Mouse (Mus musculus) left cerebral cortex, adult 8-10 months (tissue): ENCODE data around the gene Dok1. TPM values are rescaled to one million over a fixed set of nuclear protein-coding genes. Genes with fewer than 3 reads are reported as not detected.

Experiments used
- DNase-seq, 2 experiments: peaks; one replicate each; pipeline ENCODE4 v3.0.0; 2022; ENCODE audit warnings: low spot score in 2 of 2
- total RNA-seq, 4 experiments: library from RNA; stranded (reverse); gene quantifications; 2 replicates each; pipeline ENCODE4 v1.2.4; 2022

Dok1 gene
- total RNA-seq = 1 to 10 TPM; 2.1 to 3.7 (median 2.9) TPM

DNA sequence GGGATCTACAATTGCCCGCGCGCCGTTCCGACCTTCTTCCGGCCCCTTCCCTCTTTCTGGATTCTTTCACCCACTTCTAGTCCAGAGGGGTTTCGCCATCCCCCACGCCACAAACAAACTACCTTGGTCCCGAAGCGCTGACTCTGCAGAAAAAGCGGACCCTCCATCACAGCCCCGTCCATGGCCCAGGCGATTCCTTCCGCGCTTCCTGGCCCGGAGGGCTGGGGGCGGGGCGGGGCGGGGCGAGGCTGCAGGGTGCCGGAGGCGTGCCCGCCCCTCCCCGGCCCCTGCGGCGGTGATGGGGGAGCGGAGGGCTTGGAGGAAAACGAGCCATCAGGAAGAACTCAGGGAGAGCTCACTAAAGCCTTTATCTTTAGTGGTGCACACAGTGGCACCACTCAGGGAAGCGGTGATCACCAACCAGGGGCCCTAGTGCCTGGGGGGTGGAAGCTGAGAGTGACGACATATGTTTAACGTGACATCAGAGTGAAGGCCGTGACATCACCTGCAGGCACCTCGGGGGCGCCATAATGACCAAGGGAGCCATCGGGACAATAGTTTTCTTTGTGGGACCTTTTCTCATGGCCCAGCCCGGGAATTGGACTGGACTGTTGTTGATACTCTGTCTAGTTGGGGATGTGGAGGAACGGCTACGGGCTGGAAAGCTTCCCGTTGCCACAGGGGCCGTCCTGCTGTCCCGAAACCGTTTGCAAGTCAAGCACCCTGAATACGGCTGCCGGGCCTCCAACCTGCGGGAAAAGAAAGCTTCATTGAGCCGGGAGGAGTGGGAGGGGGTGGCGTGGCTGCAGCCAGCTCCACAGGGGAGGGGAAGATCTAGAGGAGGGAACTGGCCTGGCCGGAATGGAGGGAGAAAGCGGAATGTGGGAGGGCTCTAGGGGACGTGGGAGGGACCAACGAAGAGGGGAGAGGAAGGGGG, at the start of gene Dok1, which contains the start of gene Loxl3:
Dok1 (minus strand) TSS at position 223 of the 937 bp plus-strand sequence.
Loxl3 (plus strand) TSS at position 925 of the 937 bp plus-strand sequence.
- DNase-seq = no peak

DNA sequence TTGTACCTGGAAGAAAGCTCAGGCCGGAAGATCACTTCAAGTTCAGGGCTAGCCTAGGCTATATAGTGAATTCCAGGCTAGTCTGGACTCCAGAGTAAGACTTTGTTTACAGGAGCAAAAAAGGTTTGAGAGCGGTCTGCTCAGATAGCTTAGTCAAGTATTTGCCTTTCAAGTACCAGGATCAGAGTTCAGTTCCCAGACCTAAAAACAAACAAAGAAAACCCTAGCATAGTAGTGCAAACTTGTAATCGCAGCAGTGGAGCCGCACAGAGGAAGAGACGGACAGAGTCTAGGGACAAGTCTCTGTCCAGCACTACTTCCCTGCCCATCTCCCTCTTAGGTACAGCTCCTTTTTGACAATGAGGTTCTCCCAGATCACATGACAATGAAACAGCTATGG, 46.9 kb upstream of the Dok1 start:
- no peak for DNase-seq

DNA sequence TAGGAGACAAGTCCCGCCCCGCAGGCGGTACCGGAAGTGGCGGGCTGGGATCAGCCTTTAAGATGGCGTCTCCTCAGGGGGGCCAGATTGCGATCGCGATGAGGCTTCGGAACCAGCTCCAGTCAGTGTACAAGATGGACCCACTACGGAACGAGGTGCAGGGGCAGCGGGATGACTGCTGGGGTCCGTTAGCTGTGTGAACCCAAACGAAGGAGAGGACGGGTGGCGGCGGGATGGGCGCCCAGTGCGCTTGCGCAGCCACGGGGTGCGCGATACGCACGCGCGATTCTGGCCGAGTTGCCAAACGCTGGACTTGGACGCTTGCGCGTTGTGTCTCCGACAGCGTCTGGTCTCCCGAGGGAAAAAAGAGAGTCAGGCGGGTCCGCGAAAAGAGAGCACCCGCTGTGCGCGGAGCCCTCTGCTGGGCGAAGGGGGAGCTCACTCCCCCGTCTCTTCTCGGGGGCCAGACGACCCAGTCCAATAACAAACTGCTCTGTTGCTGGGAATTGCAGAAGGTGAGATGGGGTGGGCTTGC, 45.1 kb upstream of the Dok1 start:
- DNase-seq = peak; percentile 97 to 100

DNA sequence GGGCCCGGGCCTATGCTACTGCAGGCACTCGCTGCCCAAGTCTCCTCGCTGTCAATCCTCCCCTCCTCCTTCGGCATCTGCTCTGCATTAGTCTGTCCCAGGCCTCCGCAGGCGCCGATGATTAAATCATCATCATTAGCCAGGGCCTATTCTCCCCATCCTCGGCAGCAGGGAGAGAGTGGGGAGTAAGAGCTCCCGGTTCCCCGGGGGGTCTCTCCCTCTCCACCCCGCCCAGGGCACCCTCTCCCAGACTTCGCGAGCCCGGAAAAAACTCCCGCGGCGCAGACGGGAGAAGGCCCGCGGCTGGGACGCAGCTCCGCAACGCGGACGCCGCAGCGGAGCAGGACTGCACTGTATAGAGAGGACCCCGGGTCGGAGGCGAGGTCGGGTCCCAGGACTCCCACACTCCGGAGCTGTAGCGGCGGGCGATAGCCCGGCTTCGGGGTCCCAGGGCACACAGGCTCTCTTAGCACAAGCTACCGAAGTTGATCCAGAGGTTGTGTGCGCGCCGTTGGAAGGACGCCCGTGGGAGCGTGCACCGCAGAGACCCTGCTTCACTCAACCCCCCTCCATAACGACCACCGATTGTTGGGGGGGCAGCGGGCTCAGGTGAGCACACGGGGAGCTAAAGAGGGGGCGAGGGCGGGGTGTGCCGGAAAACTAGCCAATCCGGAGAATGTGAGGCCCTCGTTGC, 44.5 kb upstream of the Dok1 start, which contains the start of gene Pcgf1:
Pcgf1 (plus strand) TSS at position 240 of the 694 bp plus-strand sequence.
- peak in 1 of 2 experiments; percentile 48 for DNase-seq

DNA sequence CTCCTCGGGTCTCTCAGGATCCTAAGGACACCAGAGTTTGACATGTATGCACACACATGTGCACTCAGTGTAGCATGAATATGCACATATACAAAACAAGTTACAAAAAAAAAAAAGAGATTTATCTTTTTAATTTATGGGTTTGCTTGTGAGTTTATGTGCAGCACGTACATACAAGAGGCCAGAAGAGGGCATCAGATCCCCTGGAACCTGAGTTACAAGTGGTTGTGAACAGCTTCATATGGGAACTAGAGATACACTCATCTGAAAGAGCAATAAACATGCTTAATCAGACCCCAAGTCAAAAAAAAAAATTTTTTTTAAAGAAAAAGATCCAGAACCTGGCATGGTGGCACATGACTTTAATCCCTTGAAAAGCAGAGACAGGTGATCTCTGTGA, 41.7 kb upstream of the Dok1 start:
- no peak for DNase-seq

DNA sequence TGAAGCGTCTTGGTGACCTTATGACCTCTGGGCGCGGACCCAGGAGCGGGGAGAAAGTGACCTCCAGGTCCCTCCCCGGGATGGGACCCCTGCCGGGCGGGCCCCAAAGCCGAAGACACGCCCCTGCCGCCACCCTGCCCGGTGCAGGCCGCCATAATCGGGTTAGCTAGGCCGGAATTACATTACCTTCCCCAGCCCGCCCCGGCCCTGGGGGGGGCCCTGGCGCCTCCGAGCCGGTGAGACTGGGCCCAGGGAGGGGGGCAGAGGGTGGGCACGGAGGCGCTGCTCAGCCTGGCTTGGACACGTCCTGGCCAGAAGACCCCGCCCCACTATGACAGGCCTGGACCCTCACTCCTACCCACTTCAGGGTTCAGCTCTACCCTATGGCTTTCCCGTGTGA, 37.9 kb upstream of the Dok1 start:
- DNase-seq = no peak

DNA sequence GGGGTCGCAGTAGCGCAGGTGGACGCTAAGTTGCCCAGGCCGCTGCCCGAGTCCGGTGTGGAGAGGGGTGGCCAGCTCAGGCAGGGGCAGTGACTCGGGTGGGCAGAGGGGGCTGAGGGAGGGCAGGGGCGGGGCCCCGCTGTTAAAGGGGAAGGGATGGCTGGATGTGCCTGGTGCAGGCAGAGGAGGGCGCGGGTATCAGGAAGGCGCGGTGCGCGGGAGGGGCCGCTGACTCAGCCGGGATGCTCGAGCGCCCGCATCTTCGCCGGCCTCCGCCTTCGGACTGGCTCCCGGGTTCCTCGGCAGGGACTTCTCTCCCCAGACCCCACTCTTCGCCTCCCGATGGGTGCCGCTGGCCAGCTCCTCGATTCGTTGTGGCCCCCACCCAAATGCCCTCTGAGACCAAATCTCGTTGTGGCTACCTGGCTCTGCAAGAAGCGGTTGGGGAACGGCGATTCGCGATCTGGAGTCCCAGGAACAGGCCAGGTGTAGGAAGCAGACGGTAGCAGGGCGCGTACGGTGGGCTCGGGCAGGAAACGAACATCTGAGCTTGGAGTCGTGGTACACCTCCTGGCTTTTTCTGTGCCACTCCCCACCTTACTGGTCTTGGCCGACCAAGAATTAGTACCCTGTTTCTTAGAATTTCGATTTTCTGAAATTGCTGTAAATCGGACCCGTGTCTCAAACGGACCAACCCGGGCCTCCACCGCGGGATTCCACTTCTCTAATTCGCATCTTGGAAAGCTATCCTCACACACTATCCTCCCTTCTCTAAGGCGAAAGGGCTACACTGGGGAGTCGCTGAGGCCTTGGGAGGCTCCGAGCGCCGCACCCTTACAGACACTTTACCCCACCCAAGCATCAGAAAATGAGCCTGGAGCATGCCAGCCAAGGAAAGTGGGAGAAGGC, 37.3 kb upstream of the Dok1 start:
- DNase-seq = peak in 1 of 2 experiments; percentile 43

DNA sequence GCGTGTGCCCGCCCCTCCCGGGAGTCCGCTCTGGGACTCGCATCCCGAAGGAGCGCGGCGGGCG, 36.8 kb upstream of the Dok1 start, which contains the start of gene Tlx2:
Tlx2 (minus strand) TSS at position 47 of the 64 bp plus-strand sequence.
- no peak for DNase-seq

DNA sequence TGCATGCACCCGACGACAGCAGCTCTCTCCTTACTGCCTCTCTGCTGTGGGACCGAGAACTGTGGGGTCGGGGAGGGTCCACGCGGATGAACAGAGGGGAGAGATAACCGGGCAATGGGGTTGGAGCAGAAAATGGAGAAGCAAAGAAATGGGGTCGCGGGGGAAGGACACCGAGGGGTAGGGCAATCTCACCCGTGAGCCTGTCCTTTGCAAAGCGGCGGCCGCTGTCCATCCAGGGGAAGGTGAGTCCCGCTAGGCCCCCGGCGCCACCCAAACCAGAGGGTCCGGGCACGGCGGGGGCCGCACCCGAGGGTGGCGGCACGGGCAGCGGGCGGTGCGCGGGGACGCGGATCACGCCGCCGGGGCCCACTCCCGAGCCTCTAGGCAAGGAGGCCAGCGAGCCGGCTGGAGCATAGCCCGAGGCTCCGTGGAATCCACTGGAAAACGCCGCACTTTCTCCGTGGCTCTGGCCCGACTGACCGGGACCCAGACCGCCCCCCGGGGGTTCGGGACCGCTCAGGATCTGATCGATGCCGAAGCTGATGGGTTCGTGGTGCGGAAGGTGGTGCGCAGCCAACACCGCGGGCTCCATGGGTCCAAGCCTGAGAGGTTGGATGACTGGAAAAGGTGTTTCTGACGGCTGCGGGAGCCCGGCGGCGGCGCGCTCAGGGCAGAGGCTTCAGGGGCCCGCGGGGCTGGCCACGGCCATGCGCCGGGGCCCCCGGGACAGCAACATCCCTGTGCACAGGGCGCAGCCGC, 36.4 kb upstream of the Dok1 start:
- no peak for DNase-seq

DNA sequence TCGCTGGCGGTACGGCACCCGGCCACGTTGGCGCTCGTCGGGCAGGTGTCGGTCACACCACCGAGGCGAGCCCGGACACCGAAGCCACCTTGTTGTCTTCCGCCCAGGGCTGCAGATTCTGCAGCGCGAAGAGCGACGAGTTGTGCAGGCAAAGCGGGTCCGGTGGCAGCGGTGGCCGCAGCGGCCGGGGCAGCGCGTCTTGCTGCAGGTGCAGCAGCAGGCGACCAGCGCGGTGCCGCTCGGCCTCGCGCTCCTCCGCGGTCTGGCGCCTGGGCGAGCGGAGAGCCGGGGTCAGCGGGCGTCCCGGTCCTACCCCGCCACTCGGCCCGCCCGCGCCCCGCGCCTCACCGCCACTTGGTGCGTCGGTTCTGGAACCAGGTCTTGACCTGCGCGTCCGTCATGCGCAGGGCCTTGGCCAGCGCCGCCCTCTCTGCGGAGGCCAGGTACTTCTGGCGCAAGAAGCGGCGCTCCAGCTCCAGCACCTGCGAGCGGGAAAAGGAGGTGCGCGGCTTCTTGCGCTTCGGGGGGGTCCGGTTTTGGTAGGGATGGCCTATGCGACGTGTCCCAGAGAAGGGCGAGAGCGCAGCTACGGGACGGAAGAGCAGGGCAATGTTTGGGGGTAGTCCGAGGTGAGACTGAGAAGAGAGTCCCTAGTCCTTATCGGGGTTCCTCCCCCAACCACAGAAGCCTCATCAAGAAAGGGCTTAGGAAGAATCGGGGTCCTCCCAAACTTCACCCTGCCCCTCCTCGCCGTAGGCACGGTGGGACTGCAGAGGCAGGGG, 35.6 kb upstream of the Dok1 start:
- no peak for DNase-seq

DNA sequence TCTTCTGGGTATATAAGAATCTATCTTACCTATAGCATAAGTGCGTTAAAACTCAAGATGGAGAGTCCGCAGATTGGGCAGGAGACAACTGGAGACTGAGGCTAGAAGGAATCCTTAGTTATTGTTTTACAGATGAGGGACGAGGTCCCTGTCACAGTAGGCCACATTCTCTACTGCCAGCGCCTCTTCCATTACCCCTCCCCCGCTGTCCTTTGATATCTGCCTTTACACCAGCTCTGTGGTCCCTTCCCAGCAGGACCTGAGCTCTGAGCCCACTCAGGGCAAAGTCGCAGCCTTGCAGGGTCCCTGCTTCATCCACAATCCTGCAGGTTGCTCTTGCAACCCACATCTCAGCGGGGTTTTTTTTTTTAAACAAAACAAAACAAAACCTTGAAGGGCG, 35.0 kb upstream of the Dok1 start:
- DNase-seq = no peak

DNA sequence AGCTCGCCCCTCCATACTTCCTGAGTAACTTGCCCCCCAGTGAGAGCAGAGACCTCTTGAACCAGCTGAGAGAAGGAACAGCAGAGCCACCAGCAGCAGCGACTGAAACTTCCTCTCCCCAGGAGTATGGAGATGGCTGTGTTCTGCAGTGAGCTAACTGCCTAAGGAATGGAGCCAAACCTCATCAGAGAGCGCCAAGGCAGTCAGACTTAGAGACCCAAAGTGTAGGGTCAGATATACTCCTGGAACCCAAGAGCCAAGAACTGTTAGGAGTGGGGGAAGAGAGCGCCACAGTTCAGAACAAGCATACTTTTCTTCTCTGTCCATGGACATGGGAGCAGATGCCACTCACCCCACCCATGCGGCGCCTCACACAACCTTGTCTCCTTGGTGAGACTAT, 33.2 kb upstream of the Dok1 start:
- no peak for DNase-seq

DNA sequence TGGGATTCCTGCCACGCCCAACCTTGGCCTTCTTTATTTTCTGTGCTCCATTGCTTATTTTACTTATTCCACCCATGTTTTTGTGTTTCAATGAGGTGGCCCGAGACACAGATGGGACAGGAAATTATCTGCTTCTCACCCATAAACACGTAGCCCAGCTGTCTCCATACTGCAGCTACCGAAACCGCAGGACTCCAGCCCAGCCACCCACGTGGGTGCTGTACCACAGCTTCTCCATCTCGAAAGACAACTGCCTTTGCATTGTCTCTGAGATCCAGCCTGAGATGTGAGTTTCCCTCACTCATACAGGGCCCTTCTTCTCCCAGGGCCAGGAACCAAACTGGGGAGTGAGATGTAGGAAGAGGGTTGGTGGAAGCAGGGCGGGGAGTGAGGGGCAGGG, 32.7 kb upstream of the Dok1 start:
- no peak for DNase-seq

DNA sequence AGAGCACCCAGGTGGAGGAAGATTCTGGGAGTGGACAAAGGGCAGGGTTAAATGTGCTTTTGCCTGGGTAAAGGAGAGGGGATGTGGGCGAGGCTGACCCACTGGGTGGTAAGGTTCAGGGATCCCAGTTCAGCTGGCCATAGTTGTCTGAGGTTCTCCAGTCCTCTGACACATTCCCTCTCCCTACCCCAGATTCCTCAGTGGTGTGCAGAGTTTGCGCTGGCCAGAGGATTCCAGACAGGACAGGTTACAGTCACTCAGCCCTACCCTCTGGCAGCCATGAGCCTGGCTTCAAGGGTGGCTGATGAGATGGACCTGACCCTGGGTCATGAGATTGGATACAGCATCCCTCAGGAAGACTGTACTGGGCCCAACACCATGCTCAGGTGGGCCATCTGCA, 25.5 kb upstream of the Dok1 start:
- DNase-seq = no peak

DNA sequence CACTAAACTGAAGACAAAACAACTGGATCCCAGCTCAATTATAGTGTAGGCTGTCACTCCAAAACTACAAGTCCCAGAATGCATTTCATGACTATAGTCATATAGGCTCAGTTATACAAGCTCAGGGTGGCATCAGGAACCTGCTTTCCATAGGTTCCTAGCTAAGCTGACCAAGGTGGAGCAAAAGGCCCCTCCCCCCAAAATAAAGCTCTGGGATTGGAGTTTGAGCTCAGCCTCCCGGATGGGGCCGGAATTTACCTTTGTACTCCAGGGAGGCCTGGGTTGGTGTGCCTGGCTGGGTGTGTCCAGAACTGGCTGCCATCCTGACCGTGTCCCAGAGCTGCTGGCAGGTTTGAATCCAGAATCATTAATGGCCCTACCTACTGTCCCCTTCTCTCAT, 24.5 kb upstream of the Dok1 start, which contains the start of gene Dqx1:
Dqx1 (plus strand) TSS at position 55 of the 400 bp plus-strand sequence.
- DNase-seq = no peak

DNA sequence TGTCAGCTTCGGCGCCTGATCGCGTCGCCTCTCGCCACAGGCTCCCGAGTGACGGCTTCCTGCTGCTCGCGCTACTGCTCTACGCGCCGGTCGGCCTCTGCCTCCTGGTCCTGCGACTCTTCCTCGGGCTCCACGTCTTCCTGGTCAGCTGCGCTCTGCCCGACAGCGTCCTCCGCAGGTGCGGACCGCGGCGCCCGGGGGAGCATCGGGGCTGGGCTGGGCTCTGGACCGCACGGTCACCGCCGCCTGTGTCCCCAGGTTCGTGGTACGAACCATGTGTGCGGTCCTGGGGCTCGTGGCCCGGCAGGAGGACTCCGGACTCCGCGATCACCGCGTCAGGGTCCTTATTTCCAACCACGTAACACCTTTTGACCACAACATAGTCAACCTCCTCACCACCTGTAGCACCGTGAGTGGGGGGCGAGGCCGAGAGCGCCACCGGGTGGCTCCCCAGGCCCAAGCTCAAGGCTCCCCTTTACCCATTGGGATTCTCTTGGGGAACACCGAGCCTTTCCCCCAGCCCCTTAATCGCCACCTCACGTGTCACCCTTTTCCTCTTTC, 21.7 kb upstream of the Dok1 start, which contains the start of gene Htra2:
Htra2 (minus strand) TSS at position 403 of the 561 bp plus-strand sequence.
- DNase-seq = peak in 1 of 2 experiments; percentile 32

DNA sequence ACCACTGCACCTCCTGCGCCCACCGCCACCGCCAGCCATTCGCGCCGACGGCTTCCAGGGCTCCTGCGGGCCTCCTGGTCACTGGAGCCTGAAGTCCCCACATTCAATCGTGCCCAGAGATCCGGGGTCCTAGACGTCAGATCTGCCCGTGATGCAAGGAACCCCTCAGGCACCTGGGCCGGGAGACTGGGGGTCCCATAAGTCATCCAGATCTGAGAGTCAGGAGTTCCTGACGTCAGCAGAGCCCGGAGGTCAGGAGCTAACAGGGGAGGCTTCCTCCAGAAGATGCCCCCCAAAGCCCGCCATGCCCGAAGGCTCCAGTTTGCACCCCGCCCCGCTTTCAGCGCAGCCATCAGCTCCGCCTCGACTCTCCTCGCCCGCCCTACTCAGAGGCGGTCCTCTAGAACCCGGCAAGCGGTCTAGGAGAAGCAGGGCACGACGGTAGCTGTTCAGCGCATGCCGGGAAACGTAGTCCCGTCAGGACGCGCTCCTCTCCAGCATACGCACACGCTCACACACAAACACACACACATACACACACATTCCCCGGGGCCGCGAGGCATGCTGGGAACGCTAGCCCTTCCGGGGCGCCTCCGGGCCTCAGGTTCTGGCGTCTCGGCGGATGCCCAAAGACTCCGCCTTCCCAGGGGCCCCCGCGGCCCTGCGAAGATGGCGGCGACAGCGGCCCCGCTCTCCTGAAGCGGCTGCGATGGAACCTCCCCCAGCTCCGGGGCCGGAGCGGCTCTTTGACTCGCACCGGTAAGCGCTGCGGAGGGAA, 21.0 kb upstream of the Dok1 start, which contains the start of gene Aup1:
Aup1 (plus strand) TSS at position 448 of the 778 bp plus-strand sequence.
- DNase-seq = peak; percentile 92 to 98

DNA sequence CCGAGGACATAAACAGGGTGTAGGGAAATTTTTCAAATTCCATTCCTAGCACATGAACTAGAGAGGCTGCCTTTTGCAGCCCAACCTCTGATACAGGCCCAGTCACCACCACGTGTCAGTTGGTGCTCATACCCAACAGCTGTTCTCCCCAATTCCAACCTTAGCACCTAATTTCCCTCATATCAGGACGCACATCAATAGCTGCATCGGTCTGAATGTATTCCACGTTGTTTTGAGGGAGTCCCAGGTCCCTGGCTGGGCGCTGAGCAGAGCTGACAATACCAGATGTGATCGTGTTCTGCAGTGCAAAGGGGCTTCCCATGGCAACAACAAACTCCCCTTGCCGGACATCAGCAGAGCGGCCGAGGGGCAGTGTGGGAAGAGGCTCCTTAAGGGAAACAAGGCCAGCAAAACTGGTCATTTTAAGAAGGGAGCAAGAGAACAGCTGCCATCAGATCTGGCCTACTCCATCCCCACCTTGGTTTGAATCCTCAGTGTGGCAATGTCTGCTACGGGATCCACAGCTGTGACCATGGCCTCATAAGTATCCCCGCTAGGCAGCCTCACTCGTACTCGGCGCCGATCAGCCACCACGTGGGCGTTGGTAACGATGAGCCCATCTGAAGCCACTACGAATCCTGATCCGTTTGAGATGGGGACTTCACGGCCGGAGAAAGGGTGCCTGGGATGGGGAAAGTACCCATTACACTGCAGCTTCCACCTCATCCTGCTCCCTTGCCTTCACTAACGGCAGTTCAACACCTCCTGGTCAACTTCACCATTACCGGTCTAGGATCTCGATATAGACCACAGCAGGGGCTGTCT, 20.1 kb upstream of the Dok1 start:
- no peak for DNase-seq
